Mouse (Mus musculus) cerebellum, adult 11-12 months (tissue): Measurements from ENCODE around the gene Vmn2r115.
"Not testable (repeated sequence)": the region's sequence is repeated elsewhere in the genome, so short reads cannot be mapped to it uniquely, and the experiment has no call there.

Experiments used
- DNase-seq: peaks from one replicate; pipeline ENCODE4 v3.0.0; 2022

Vmn2r115 gene

DNA sequence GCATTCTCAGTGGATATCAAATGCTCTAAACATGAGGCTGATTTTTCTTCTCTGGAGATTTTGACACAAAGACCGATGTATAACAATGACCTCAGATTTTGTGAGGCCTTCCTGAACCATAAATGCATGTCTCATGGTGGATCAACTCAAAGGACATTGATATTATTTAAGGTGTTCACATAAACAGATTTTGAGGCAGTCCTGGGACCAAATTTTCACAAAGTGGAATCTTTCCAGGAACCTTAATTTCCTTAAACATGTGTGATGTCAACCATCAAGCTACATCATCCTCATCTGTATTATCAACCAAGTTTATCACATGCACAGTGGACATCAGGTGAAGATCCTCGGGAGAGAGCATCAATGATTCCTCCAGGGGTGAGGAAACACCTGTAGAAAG lies at the start of gene Vmn2r115:
Gene Vmn2r115 (plus strand): TSS at position 301 of the 400 bp plus-strand sequence.
- DNase-seq: not testable (repeated sequence)

DNA sequence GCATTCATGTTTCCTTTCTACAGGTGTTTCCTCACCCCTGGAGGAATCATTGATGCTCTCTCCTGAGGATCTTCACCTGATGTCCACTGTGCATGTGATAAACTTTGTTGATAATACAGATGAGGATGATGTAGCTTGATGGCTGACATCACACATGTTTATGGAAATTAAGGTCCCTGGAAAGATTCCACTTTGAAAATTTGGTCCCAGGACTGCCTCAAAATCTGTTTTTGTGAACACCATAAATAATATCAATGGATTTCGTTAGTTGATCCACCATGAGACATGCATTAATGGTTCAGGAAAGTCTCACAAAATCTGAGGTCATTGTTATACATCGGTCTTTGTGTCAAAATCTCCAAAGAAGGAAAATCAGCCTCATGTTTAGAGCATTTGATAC lies 31.1 kb upstream of the Vmn2r115 start, which contains the start of gene Vmn2r114:
Gene Vmn2r114 (minus strand): TSS at position 101 of the 400 bp plus-strand sequence.
- DNase-seq: not testable (repeated sequence)

DNA sequence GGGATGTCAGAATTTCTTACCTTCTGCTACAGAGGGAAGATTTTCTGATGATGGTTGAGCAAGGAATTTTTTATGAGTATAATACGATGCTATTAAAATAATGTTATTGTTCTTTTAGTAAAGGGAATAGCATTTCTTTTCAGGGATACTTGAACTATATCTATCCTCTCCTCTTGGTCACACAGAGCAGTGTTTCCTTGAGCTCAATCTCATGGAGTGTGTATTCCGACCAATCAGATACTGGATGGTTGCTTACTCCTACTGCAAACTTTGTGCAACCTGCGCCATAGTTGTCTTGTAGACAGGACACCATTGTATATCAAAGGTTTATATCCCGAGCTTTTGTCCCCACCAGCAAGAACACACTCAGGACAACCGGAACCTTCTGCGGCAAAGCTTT lies 12.9 kb upstream of the Vmn2r115 start:
- no peak for DNase-seq

DNA sequence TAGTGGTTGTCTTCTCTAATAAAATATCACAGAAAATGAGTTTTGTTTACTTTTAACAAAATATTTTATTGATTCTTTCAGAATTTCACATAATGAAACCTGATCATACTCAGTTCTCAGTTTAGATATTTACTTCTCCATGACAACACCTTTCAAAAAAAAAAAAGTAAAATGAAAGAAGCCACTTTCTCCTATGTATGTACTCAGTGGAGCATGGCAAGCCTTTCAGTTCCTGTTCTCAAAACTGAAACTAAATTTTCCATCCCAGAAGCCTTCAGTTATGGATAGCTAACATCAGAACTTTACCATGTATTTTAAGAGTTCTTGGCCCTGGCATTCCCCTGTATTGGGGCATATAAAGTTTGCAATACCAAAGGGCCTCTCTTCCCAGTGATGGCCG lies 8.1 kb downstream of the Vmn2r115 start:
- DNase-seq: no peak

DNA sequence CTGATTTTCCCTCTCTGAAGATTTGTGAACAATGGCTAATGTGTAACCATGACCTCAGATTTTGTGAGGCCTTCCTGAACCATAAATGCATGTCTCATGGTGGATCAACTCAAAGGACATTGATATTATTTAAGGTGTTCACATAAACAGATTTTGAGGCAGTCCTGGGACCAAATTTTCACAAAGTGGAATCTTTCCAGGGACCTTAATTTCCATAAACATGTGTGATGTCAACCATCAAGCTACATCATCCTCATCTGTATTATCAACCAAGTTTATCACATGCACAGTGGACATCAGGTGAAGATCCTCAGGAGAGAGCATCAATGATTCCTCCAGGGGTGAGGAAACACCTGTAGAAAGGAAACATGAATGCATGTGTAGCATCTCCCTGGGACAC lies 40.8 kb downstream of the Vmn2r115 start, which contains the start of gene Vmn2r116:
Gene Vmn2r116 (plus strand): TSS at position 301 of the 400 bp plus-strand sequence.
- not testable (repeated sequence) for DNase-seq
